Mouse (Mus musculus): ENCODE measurements around the gene Cryab.

The Cryab gene

GRCm38 (mm10) chr9:50751323-50751722, at the start of gene Cryab:
TSS of gene Cryab (plus strand) at chr9:50751325.
- no peak for DNase-seq (ENCODE audit: low spot score in 2 of 2)

- no peak for DNase-seq (ENCODE audit: low spot score in 2 of 2)
These were observed 46.2 kb upstream of the Cryab start for GRCm38 (mm10) chr9:50704907-50705306.

GRCm38 (mm10) chr9:50709108-50709507, 42.0 kb upstream of the Cryab start:
- no peak for DNase-seq (ENCODE audit: low spot score in 2 of 2)

DNA sequence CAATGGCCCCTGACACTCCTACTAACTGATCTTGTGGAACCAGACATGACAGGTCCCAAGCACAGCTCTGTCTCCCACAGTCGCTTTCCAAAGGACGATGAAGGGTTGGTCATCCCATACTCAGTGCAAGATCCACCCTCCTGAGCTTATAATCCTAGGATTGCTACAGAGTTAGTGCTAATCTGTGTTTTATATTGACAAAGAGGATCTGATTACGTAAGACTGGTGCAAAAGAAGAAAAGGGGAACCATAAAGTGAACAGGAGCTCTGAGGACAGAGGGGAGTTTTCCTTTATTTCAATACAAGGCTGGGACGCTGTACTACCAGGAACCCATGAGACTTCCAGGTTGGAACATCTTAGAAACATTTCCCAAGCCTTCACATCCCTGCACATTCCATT, 39.8 kb upstream of the Cryab start:
- no peak for DNase-seq (ENCODE audit: low spot score in 2 of 2)

GRCm38 (mm10) chr9:50714188-50714587, 36.9 kb upstream of the Cryab start:
- DNase-seq (ENCODE audit: low spot score in 2 of 2) = no peak

DNA sequence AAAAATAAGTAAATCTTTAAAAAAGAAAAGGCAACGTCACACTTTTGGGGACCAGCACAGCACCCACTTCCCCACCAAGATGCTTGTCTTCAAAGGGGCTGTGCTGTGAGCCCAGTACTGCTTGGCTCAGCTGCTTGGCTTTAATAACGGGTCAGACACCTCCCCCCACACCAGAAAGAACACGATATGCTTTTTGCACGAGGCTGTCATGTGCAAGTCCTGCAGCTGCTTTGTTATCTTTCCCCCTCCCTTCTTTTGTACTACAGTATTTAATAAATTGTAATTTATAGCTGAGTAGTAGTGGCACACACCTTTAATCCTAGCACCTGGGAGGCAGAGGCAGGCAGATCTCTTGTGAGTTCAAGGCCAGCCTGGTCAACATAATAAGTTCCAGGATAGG, 32.2 kb upstream of the Cryab start:
- DNase-seq (ENCODE audit: low spot score in 2 of 2) = no peak

- DNase-seq (ENCODE audit: low spot score in 2 of 2) = no peak
These were observed 30.1 kb upstream of the Cryab start for GRCm38 (mm10) chr9:50721061-50721460.

DNA sequence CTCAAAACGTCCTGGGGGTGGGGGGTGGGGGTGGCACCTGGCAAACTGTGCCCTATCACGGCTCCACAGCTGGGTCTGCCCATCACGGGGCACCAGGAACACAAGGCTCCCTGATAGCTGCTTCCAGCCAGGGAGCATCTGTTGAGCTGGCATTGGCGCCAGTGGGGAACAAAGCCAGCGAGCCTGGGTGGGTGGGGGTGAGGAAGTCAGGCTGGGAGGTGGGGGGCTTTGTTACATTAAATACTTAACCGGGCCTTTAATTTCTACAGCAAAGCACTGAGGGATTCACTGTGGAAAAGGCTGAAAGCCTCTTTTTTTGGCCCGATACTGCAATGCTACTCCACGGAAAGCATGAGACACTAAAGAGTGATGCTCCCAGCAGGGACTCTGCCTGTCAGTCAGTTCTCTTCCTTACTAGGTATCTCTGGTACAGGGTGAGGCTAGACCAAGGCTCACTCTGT, 28.6 kb upstream of the Cryab start:
- DNase-seq (ENCODE audit: low spot score in 2 of 2) = no peak

DNA sequence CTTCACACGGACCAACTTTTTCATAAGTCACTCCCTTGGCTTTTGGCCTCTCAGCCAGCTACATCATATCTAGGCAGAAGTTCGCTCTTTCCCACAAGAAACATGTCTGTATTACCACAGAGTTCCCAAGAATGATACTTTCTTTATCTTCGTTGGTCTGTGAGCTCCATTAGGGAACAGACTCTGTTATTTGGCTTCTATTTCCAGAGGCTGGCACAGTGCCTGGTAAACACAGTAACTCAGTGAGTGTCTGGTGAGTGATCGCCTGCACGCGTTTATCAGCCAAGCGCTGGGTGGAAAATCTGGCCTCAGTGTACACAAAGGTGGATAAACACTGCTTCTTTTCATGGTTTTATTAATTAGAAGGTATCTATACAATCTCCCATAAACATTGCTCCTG, 27.7 kb upstream of the Cryab start:
- peak in 1 of 2 experiments; percentile 58 for DNase-seq (ENCODE audit: low spot score in 2 of 2)

- DNase-seq (ENCODE audit: low spot score in 2 of 2) = no peak
These were observed 27.0 kb upstream of the Cryab start for GRCm38 (mm10) chr9:50724147-50724546.

GRCm38 (mm10) chr9:50724661-50725330, 26.3 kb upstream of the Cryab start:
- no peak for DNase-seq (ENCODE audit: low spot score in 2 of 2)

- DNase-seq (ENCODE audit: low spot score in 2 of 2) = no peak
These were observed 25.1 kb upstream of the Cryab start for GRCm38 (mm10) chr9:50725921-50726590.

- DNase-seq (ENCODE audit: low spot score in 2 of 2) = peak; percentile 51 to 57
These were observed 23.8 kb upstream of the Cryab start for GRCm38 (mm10) chr9:50727171-50727924.

DNA sequence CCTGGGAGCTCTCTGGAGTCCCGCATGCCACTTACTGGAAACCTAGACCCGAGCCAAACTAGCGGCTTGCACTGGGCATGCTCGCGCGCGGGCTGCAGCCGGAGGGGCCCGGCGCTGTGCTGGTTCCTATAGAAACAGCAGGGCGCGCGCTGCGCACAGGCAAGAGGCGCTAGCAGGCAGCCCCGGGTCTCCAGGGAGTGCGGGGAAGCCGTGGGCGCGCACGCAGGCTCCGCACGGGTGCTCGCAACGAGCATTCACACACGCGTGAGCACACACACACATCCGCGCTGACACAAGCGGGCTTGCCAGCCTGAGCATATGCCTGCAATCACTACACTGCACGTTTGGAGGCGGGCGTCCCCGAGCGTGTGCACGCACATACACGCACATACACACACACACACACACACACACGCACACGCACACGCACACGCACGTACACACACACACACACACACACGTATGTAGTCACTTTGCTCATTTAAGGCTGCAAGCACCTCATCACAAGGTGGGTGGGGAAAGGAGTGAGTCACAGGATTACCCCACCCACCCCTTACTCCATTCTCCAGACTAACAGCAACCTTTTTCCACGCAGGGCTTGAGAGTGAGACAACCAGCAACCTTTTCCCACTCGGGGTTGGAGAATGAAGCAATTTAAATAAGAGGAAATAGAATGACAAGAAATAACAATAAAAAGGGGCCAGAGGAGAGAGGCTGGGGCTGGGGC, 23.0 kb upstream of the Cryab start:
- DNase-seq (ENCODE audit: low spot score in 2 of 2) = peak; percentile 81 to 87

DNA sequence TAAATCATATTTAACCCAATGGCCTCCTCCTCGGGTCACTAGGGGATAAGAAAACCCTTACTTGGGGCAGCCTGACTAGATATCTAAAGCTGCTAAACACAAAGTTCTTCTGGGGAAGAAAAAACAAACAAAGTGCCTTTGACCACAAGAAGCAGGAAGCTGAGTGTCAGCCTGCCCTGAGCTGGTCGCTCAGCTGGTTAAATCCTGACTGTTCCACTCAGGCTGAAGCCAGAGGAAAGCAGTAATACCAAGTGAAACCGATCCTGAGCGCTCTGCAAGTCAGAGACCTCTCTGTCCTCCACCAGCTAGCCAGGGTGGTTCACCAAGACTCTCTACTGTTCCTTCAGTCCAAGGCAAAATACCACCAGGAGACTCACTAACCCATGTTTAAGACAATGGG, 21.5 kb upstream of the Cryab start:
- DNase-seq (ENCODE audit: low spot score in 2 of 2) = no peak

DNA sequence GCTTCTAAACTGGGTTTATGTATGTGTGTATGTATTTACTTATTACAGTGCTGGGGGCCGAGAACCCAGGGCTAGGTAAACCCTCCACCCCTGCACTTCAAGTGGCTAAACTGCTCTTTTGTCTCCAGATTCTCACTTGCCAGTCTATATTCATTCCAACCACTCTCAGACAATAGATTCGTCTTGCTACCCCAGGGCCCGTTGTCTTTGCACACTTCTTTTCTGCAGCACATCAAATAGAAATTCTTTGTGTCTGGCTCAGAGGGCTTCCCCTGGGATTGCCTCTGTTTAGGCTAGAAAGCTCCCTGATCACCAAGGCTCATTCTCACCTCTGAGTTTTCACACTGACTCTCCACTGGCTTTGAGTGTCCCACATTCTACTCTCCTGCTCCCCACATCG, 18.6 kb upstream of the Cryab start:
- no peak for DNase-seq (ENCODE audit: low spot score in 2 of 2)

GRCm38 (mm10) chr9:50734989-50735388, 16.1 kb upstream of the Cryab start:
- DNase-seq (ENCODE audit: low spot score in 2 of 2) = no peak

DNA sequence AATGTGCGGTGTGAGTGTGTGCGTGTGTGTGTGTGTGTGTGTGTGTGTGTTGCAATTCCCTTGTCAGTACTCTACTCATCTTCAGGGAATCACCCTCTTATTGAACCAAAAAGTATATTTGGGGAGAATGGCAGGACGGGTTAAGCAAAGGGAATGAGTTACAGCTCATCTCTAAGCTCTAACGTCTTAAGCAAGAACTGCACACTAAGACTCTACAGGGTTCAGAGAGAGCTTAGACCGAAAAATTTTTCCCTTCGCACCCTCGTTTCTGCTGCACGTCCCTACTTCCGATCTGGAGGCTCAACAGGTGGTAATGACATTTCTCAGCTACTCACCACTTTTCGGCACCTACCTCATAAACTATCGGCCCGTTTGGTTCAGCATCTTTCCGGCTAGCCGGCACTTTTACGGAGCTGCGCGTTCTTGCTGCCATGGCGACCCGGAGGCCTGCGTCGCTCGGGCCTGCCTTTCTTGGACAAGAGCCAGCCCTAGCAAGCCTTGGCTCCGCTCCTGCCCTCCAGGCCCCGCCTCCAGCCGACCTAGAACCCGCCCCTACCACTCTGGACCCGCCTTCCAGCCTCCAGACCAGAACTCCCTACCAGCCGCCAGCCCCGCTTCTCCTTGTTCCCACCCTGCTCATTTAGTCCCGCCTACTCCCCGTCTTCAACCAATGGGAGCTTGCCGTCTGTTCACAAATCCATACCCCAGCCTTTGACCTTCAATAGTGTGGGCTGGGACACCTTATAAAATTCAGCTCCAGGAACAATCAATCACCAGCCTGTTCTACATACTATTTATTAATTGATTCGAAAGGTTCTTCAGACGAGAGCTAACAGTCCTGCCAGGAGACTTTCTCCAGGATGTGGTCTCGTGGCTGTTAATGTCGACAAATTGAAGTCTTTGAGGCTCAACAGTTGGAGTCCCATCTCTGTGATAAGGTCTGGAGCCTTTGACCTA, 11.9 kb upstream of the Cryab start, which contains the start of gene Dixdc1:
Gene Dixdc1, minus strand, starts transcription at position 604 of the 957 bp plus-strand sequence.
- peak; percentile 84 to 88 for DNase-seq (ENCODE audit: low spot score in 2 of 2)

DNA sequence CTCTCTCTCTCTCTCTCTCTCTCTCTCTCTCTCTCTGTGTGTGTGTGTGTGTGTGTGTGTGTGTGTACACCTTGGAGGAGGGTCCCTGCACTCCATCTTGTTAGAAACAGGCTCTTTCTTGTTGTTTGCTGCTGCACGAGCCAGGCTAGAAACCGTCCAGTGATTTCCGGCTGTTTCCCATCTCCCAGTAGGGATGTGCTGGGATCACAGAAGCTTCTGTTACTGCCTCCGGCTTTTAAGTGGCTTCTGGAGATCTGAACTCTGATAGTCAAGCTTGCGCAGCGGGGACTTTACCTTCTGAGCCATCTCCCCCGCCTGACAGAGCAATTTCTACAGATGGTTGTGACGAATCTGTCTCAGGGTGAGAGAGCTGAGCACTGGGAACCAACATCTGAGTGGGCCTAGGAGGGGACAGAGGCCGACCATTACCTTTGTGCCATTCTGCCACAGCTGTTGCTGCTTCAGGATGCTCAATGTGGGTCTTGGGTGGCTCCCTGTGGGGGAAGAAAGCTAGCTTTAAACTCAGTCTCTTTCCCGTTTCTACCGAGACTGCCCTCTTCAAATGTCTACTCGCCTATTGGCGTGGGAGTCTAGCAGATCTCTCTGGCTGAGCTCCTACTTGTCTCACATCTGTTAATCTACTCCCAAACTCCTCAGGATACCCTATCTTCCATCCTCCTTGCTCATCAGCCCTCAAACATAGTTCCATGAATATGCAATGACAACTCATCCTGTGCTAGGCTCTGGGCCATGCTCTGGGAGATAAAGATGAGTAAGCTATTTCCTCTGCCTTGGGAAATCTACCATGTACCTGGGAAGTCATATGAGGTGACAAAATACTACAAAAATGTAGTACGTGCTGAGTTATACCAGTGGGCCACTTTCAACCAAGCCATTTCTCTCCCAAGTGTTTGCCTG, 10.0 kb upstream of the Cryab start:
- no peak for DNase-seq (ENCODE audit: low spot score in 2 of 2)

- DNase-seq (ENCODE audit: low spot score in 2 of 2) = no peak
These were observed 8.9 kb upstream of the Cryab start for GRCm38 (mm10) chr9:50742261-50742660.

Measured in frontal cortex, postnatal 14 days (tissue).